Mouse (Mus musculus): ENCODE data around the gene Osgin1. TPM values are rescaled to one million over a fixed set of nuclear protein-coding genes. Genes with fewer than 3 reads are reported as not detected.

Gene Osgin1
- polyA plus RNA-seq, 1 experiment from 2014 or later, result 138 TPM

- no peak for TF ChIP-seq CTCF (IDR thresholded peaks at IDR 0.05; ENCODE audit: low read depth)
- no peak for TF ChIP-seq EP300 (IDR thresholded peaks at IDR 0.05; ENCODE audit: low read depth)
- DNase-seq, result no peak
- H3K4me3 ChIP-seq (ENCODE audit: low read depth, low read length), result no peak overlapping the region
- no peak overlapping the region for H3K27ac ChIP-seq (ENCODE audit: low read depth)
- ATAC-seq, result no peak
- peaks cover 7% of the 10 kb centered on the region; the same call in 1 of the 2 replicates for H3K27me3 ChIP-seq (ENCODE audit: insufficient read depth, low read length)
- no peak overlapping the region for H3K4me2 ChIP-seq (ENCODE audit: low read depth, low read length)
- H3K9ac ChIP-seq (replicated peaks), result no peak overlapping the region
- H3K36me3 ChIP-seq (replicated peaks; ENCODE audit: insufficient read depth, low read length), result peaks cover 44% of the 10 kb centered on the region
- 49% methylated on average over 5 of the region's 5 CpGs for WGBS (ENCODE audit: insufficient replicate concordance)
- peaks cover 11% of the 10 kb centered on the region for H3K4me1 ChIP-seq (ENCODE audit: insufficient read depth)
- H3K9me3 ChIP-seq (ENCODE audit: low read length), result no peaks in the 10 kb centered on the region
Observed at GRCm38 (mm10) chr8:119442013-119442412, 8.1 kb downstream of the Osgin1 start.

GRCm38 (mm10) chr8:119442970-119443369, 9.0 kb downstream of the Osgin1 start:
- WGBS (ENCODE audit: insufficient replicate concordance), result 89% methylated on average over 8 of the region's 8 CpGs
- Histone ChIP-seq H3K36me3 (replicated peaks; ENCODE audit: insufficient read depth, low read length) (peaks cover 44% of the 10 kb centered on the region), H3K27me3 (ENCODE audit: insufficient read depth, low read length) (peaks cover 17% of the 10 kb centered on the region), H3K9me3 (ENCODE audit: low read length) (no peaks in the 10 kb centered on the region), H3K4me3 (ENCODE audit: low read depth, low read length) (no peak overlapping the region), H3K4me1 (ENCODE audit: insufficient read depth) (peaks cover 11% of the 10 kb centered on the region), H3K9ac (replicated peaks) (no peak overlapping the region), H3K4me2 (ENCODE audit: low read depth, low read length) (no peak overlapping the region), H3K27ac (ENCODE audit: low read depth) (no peak overlapping the region)
- ATAC-seq (no peak), DNase-seq (no peak)
- TF ChIP-seq CTCF (IDR thresholded peaks at IDR 0.05; ENCODE audit: low read depth) (no peak), EP300 (IDR thresholded peaks at IDR 0.05; ENCODE audit: low read depth) (no peak)

GRCm38 (mm10) chr8:119446211-119446989, 12.5 kb downstream of the Osgin1 start, which contains the start of gene Necab2:
Necab2 (plus strand) TSS chr8:119446719.
- TF ChIP-seq CTCF (IDR thresholded peaks at IDR 0.05; ENCODE audit: low read depth) (peak; percentile 83), EP300 (IDR thresholded peaks at IDR 0.05; ENCODE audit: low read depth) (no peak)
- Histone ChIP-seq H3K4me3 (ENCODE audit: low read depth, low read length) (peak within 1 kb of the TSS; percentile 40), H3K36me3 (replicated peaks; ENCODE audit: insufficient read depth, low read length) (peaks cover 38% of the 10 kb centered on the region), H3K4me1 (ENCODE audit: insufficient read depth) (no peaks in the 10 kb centered on the region; the same call in 1 of the 2 replicates), H3K9me3 (ENCODE audit: low read length) (no peaks in the 10 kb centered on the region), H3K27me3 (ENCODE audit: insufficient read depth, low read length) (peaks cover 32% of the 10 kb centered on the region), H3K4me2 (ENCODE audit: low read depth, low read length) (peak within 1 kb of the TSS; percentile 71), H3K9ac (replicated peaks) (no peak within 1 kb of the TSS), H3K27ac (ENCODE audit: low read depth) (no peak within 1 kb of the TSS)
- DNase-seq, result peak; percentile 87
- 5% methylated on average over 34 of the region's 52 CpGs for WGBS (ENCODE audit: insufficient replicate concordance)
- ATAC-seq, result peak; percentile 37

GRCm38 (mm10) chr8:119446990-119447780, 13.3 kb downstream of the Osgin1 start:
- H3K27me3 ChIP-seq (ENCODE audit: insufficient read depth, low read length), result peaks cover 36% of the 10 kb centered on the region
- no peak overlapping the region for H3K9ac ChIP-seq (replicated peaks)
- no peaks in the 10 kb centered on the region for H3K9me3 ChIP-seq (ENCODE audit: low read length)
- H3K4me1 ChIP-seq (ENCODE audit: insufficient read depth), result no peaks in the 10 kb centered on the region
- H3K36me3 ChIP-seq (replicated peaks; ENCODE audit: insufficient read depth, low read length), result peaks cover 30% of the 10 kb centered on the region
- peak overlapping the region; percentile 71 for H3K4me2 ChIP-seq (ENCODE audit: low read depth, low read length)
- 3% methylated on average over 30 of the region's 80 CpGs for WGBS (ENCODE audit: insufficient replicate concordance)
- peak overlapping the region; percentile 40; the same call in 1 of the 2 replicates for H3K4me3 ChIP-seq (ENCODE audit: low read depth, low read length)
- TF ChIP-seq EP300 (IDR thresholded peaks at IDR 0.05; ENCODE audit: low read depth) (no peak), CTCF (IDR thresholded peaks at IDR 0.05; ENCODE audit: low read depth) (no peak)
- ATAC-seq, result peak; percentile 16
- DNase-seq, result no peak
- no peak overlapping the region for H3K27ac ChIP-seq (ENCODE audit: low read depth)

- Histone ChIP-seq H3K9ac (replicated peaks) (no peak overlapping the region), H3K27me3 (ENCODE audit: insufficient read depth, low read length) (peaks cover 38% of the 10 kb centered on the region), H3K36me3 (replicated peaks; ENCODE audit: insufficient read depth, low read length) (peaks cover 24% of the 10 kb centered on the region), H3K4me3 (ENCODE audit: low read depth, low read length) (no peak overlapping the region), H3K4me1 (ENCODE audit: insufficient read depth) (no peaks in the 10 kb centered on the region), H3K9me3 (ENCODE audit: low read length) (no peaks in the 10 kb centered on the region), H3K27ac (ENCODE audit: low read depth) (no peak overlapping the region), H3K4me2 (ENCODE audit: low read depth, low read length) (no peak overlapping the region)
- DNase-seq, result no peak
- ATAC-seq, result no peak
- WGBS (ENCODE audit: insufficient replicate concordance), result 8% methylated on average over 17 of the region's 17 CpGs
- TF ChIP-seq EP300 (IDR thresholded peaks at IDR 0.05; ENCODE audit: low read depth) (no peak), CTCF (IDR thresholded peaks at IDR 0.05; ENCODE audit: low read depth) (no peak)
Observed at GRCm38 (mm10) chr8:119447781-119448170, 13.9 kb downstream of the Osgin1 start.

- peaks cover 38% of the 10 kb centered on the region for H3K27me3 ChIP-seq (ENCODE audit: insufficient read depth, low read length)
- H3K36me3 ChIP-seq (replicated peaks; ENCODE audit: insufficient read depth, low read length), result peaks cover 11% of the 10 kb centered on the region
- H3K4me3 ChIP-seq (ENCODE audit: low read depth, low read length), result no peak overlapping the region
- H3K9ac ChIP-seq (replicated peaks), result no peak overlapping the region
- 72% methylated on average over 11 of the region's 12 CpGs for WGBS (ENCODE audit: insufficient replicate concordance)
- no peak for DNase-seq
- H3K4me1 ChIP-seq (ENCODE audit: insufficient read depth), result no peaks in the 10 kb centered on the region
- H3K9me3 ChIP-seq (ENCODE audit: low read length), result no peaks in the 10 kb centered on the region
- no peak overlapping the region for H3K27ac ChIP-seq (ENCODE audit: low read depth)
- no peak for TF ChIP-seq CTCF (IDR thresholded peaks at IDR 0.05; ENCODE audit: low read depth)
- TF ChIP-seq EP300 (IDR thresholded peaks at IDR 0.05; ENCODE audit: low read depth), result no peak
- no peak for ATAC-seq
- no peak overlapping the region for H3K4me2 ChIP-seq (ENCODE audit: low read depth, low read length)
Observed at GRCm38 (mm10) chr8:119449627-119450026, 15.7 kb downstream of the Osgin1 start.
